Mouse (Mus musculus): Measurements from ENCODE around the gene Cela2a. TPM values are rescaled to one million over a fixed set of nuclear protein-coding genes. Genes with fewer than 3 reads are reported as not detected.

Gene Cela2a
- polyA plus RNA-seq, 1 experiment from 2014 or later, result not detected

GRCm38 (mm10) chr4:141831361-141831760, 5.4 kb upstream of the Cela2a start:
- no peak overlapping the region for H3K4me3 ChIP-seq (replicated peaks; ENCODE audit: low read length)
- no peak overlapping the region for H3K27ac ChIP-seq
- H3K9me3 ChIP-seq (ENCODE audit: control insufficient read depth, low read length), result no peaks in the 10 kb centered on the region
- no peak overlapping the region for H3K9ac ChIP-seq
- DNase-seq (ENCODE audit: low spot score) (no peak), ATAC-seq (ENCODE audit: low FRiP score) (no peak)
- H3K36me3 ChIP-seq (replicated peaks; ENCODE audit: control insufficient read depth, insufficient read depth), result no peaks in the 10 kb centered on the region
- H3K27me3 ChIP-seq (ENCODE audit: control insufficient read depth, insufficient read depth, low read length), result no peaks in the 10 kb centered on the region
- H3K4me2 ChIP-seq (replicated peaks), result no peak overlapping the region
- 75% methylated on average over 7 of the region's 7 CpGs for WGBS
- no peaks in the 10 kb centered on the region for H3K4me1 ChIP-seq (replicated peaks; ENCODE audit: control insufficient read depth, insufficient read depth, low read length)

DNA sequence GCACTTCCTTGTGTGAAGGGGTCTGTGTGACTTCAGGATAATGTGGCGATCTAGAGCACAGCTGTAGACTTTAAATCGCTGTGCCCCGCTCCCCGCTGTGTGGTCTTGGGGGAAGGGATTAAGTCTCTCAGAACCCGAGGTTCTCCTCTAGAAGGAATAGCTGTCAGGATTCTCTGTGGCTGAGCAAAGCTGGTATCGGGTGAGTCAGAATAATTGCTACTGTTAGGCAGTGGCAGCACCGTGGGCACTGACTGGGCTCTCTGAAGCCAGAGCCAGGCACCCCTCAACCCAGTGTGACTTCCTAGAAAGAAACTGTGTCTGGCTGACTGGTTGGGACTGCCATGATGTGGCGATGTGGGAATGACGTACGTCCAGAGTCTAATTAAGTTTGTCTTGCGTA, 4.4 kb upstream of the Cela2a start:
- no peak overlapping the region for H3K4me2 ChIP-seq (replicated peaks)
- H3K9ac ChIP-seq, result no peak overlapping the region
- H3K9me3 ChIP-seq (ENCODE audit: control insufficient read depth, low read length), result no peaks in the 10 kb centered on the region
- DNase-seq (ENCODE audit: low spot score) (no peak), ATAC-seq (ENCODE audit: low FRiP score) (no peak)
- no peaks in the 10 kb centered on the region for H3K4me1 ChIP-seq (replicated peaks; ENCODE audit: control insufficient read depth, insufficient read depth, low read length)
- H3K27me3 ChIP-seq (ENCODE audit: control insufficient read depth, insufficient read depth, low read length), result no peaks in the 10 kb centered on the region
- no peak overlapping the region for H3K4me3 ChIP-seq (replicated peaks; ENCODE audit: low read length)
- WGBS, result 53% methylated on average over 11 of the region's 11 CpGs
- no peaks in the 10 kb centered on the region for H3K36me3 ChIP-seq (replicated peaks; ENCODE audit: control insufficient read depth, insufficient read depth)
- no peak overlapping the region for H3K27ac ChIP-seq

DNA sequence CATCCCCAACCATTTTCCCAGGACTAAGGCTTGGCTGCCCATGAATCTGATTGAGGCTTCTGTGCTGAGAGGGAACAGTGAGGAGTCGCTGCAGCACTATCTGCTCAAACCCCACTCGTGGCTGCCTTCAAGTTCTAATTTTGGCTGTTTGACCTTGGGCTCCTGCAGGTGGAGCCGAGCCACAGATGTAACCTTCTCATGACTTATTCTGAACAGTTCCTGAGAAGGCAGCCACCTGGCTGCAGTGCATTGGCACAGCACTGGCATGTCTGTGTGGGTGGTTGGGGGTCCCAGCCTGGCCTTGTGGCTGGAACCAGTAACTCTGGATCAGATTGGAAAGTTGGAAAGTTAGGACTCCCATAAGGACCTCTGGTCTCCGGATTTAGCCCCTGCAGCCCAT, 2.2 kb upstream of the Cela2a start:
- Histone ChIP-seq H3K36me3 (replicated peaks; ENCODE audit: control insufficient read depth, insufficient read depth) (no peaks in the 10 kb centered on the region), H3K4me2 (replicated peaks) (no peak overlapping the region), H3K9me3 (ENCODE audit: control insufficient read depth, low read length) (no peaks in the 10 kb centered on the region), H3K9ac (no peak overlapping the region), H3K27ac (no peak overlapping the region), H3K27me3 (ENCODE audit: control insufficient read depth, insufficient read depth, low read length) (no peaks in the 10 kb centered on the region), H3K4me1 (replicated peaks; ENCODE audit: control insufficient read depth, insufficient read depth, low read length) (no peaks in the 10 kb centered on the region), H3K4me3 (replicated peaks; ENCODE audit: low read length) (no peak overlapping the region)
- DNase-seq (ENCODE audit: low spot score) (no peak), ATAC-seq (ENCODE audit: low FRiP score) (no peak)
- 76% methylated on average over 4 of the region's 4 CpGs for WGBS

- H3K4me3 ChIP-seq (replicated peaks; ENCODE audit: low read length), result no peak overlapping the region
- 93% methylated on average over 2 of the region's 2 CpGs for WGBS
- H3K27ac ChIP-seq, result no peak overlapping the region
- ATAC-seq (ENCODE audit: low FRiP score) (no peak), DNase-seq (ENCODE audit: low spot score) (no peak)
- H3K9ac ChIP-seq, result no peak overlapping the region
- H3K4me1 ChIP-seq (replicated peaks; ENCODE audit: control insufficient read depth, insufficient read depth, low read length), result no peaks in the 10 kb centered on the region
- H3K27me3 ChIP-seq (ENCODE audit: control insufficient read depth, insufficient read depth, low read length), result no peaks in the 10 kb centered on the region
- H3K9me3 ChIP-seq (ENCODE audit: control insufficient read depth, low read length), result no peaks in the 10 kb centered on the region
- no peak overlapping the region for H3K4me2 ChIP-seq (replicated peaks)
- H3K36me3 ChIP-seq (replicated peaks; ENCODE audit: control insufficient read depth, insufficient read depth), result no peaks in the 10 kb centered on the region
These were observed 1.4 kb upstream of the Cela2a start for GRCm38 (mm10) chr4:141827401-141827800.

GRCm38 (mm10) chr4:141822979-141823378, 3.0 kb downstream of the Cela2a start:
- Histone ChIP-seq H3K27me3 (ENCODE audit: control insufficient read depth, insufficient read depth, low read length) (no peaks in the 10 kb centered on the region), H3K9ac (no peak overlapping the region), H3K9me3 (ENCODE audit: control insufficient read depth, low read length) (no peaks in the 10 kb centered on the region), H3K4me1 (replicated peaks; ENCODE audit: control insufficient read depth, insufficient read depth, low read length) (no peaks in the 10 kb centered on the region), H3K4me3 (replicated peaks; ENCODE audit: low read length) (no peak overlapping the region), H3K4me2 (replicated peaks) (no peak overlapping the region), H3K36me3 (replicated peaks; ENCODE audit: control insufficient read depth, insufficient read depth) (no peaks in the 10 kb centered on the region), H3K27ac (no peak overlapping the region)
- WGBS, result 62% methylated on average over 3 of the region's 3 CpGs
- ATAC-seq (ENCODE audit: low FRiP score) (no peak), DNase-seq (ENCODE audit: low spot score) (no peak)

GRCm38 (mm10) chr4:141822089-141822488, 3.9 kb downstream of the Cela2a start:
- no peak overlapping the region for H3K4me2 ChIP-seq (replicated peaks)
- H3K27ac ChIP-seq, result no peak overlapping the region
- no peak for ATAC-seq (ENCODE audit: low FRiP score)
- H3K27me3 ChIP-seq (ENCODE audit: control insufficient read depth, insufficient read depth, low read length), result no peaks in the 10 kb centered on the region
- H3K9me3 ChIP-seq (ENCODE audit: control insufficient read depth, low read length), result no peaks in the 10 kb centered on the region
- DNase-seq (ENCODE audit: low spot score), result no peak
- no peaks in the 10 kb centered on the region for H3K36me3 ChIP-seq (replicated peaks; ENCODE audit: control insufficient read depth, insufficient read depth)
- no peak overlapping the region for H3K4me3 ChIP-seq (replicated peaks; ENCODE audit: low read length)
- H3K4me1 ChIP-seq (replicated peaks; ENCODE audit: control insufficient read depth, insufficient read depth, low read length), result no peaks in the 10 kb centered on the region
- H3K9ac ChIP-seq, result no peak overlapping the region
- WGBS, result 77% methylated on average over 10 of the region's 10 CpGs

GRCm38 (mm10) chr4:141821178-141821577, 4.8 kb downstream of the Cela2a start:
- H3K27me3 ChIP-seq (ENCODE audit: control insufficient read depth, insufficient read depth, low read length), result no peaks in the 10 kb centered on the region
- no peak overlapping the region for H3K27ac ChIP-seq
- no peaks in the 10 kb centered on the region for H3K4me1 ChIP-seq (replicated peaks; ENCODE audit: control insufficient read depth, insufficient read depth, low read length)
- DNase-seq (ENCODE audit: low spot score), result no peak
- H3K4me3 ChIP-seq (replicated peaks; ENCODE audit: low read length), result no peak overlapping the region
- WGBS, result 81% methylated on average over 3 of the region's 3 CpGs
- ATAC-seq (ENCODE audit: low FRiP score), result no peak
- H3K9ac ChIP-seq, result no peak overlapping the region
- no peaks in the 10 kb centered on the region for H3K36me3 ChIP-seq (replicated peaks; ENCODE audit: control insufficient read depth, insufficient read depth)
- H3K4me2 ChIP-seq (replicated peaks), result no peak overlapping the region
- no peaks in the 10 kb centered on the region for H3K9me3 ChIP-seq (ENCODE audit: control insufficient read depth, low read length)

GRCm38 (mm10) chr4:141819316-141819715, 6.6 kb downstream of the Cela2a start:
- no peaks in the 10 kb centered on the region for H3K27me3 ChIP-seq (ENCODE audit: control insufficient read depth, insufficient read depth, low read length)
- no peak overlapping the region for H3K9ac ChIP-seq
- no peak overlapping the region for H3K4me3 ChIP-seq (replicated peaks; ENCODE audit: low read length)
- H3K4me2 ChIP-seq (replicated peaks), result no peak overlapping the region
- no peaks in the 10 kb centered on the region for H3K9me3 ChIP-seq (ENCODE audit: control insufficient read depth, low read length)
- H3K27ac ChIP-seq, result no peak overlapping the region
- no peaks in the 10 kb centered on the region for H3K4me1 ChIP-seq (replicated peaks; ENCODE audit: control insufficient read depth, insufficient read depth, low read length)
- 94% methylated on average over 7 of the region's 7 CpGs for WGBS
- no peak for ATAC-seq (ENCODE audit: low FRiP score)
- peaks cover 9% of the 10 kb centered on the region; the same call in 1 of the 2 replicates for H3K36me3 ChIP-seq (replicated peaks; ENCODE audit: control insufficient read depth, insufficient read depth)
- DNase-seq (ENCODE audit: low spot score), result no peak

- no peak overlapping the region for H3K9ac ChIP-seq
- no peak overlapping the region for H3K4me3 ChIP-seq (replicated peaks; ENCODE audit: low read length)
- DNase-seq (ENCODE audit: low spot score), result no peak
- no peak overlapping the region for H3K4me2 ChIP-seq (replicated peaks)
- no peaks in the 10 kb centered on the region for H3K9me3 ChIP-seq (ENCODE audit: control insufficient read depth, low read length)
- H3K27me3 ChIP-seq (ENCODE audit: control insufficient read depth, insufficient read depth, low read length), result no peaks in the 10 kb centered on the region
- no peak for ATAC-seq (ENCODE audit: low FRiP score)
- H3K4me1 ChIP-seq (replicated peaks; ENCODE audit: control insufficient read depth, insufficient read depth, low read length), result no peaks in the 10 kb centered on the region
- peaks cover 11% of the 10 kb centered on the region; the same call in 1 of the 2 replicates for H3K36me3 ChIP-seq (replicated peaks; ENCODE audit: control insufficient read depth, insufficient read depth)
- 94% methylated on average over 13 of the region's 13 CpGs for WGBS
- no peak overlapping the region for H3K27ac ChIP-seq
These were observed 7.1 kb downstream of the Cela2a start for GRCm38 (mm10) chr4:141818861-141819260.

DNA sequence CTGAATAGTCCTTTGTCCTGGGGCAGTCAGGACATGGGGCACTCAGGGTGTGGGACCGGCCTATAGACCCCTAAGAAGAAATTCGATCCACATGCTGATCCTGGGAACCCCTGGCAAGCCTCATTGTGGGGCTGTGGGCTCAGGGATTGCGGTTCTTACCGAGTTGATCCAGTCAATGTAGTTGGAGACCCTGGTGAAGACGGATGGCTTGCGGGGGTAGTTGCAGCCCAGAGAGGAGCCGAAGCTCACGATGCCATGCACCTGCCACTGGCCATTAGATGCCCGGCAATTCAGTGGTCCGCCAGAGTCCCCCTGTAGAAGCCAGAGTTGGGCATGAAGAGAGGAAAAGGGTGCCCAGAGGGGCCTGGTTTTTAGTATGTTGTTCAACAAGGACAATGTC, 8.3 kb downstream of the Cela2a start:
- Histone ChIP-seq H3K4me1 (replicated peaks; ENCODE audit: control insufficient read depth, insufficient read depth, low read length) (no peaks in the 10 kb centered on the region), H3K4me2 (replicated peaks) (no peak overlapping the region), H3K9me3 (ENCODE audit: control insufficient read depth, low read length) (no peaks in the 10 kb centered on the region), H3K27ac (no peak overlapping the region), H3K36me3 (replicated peaks; ENCODE audit: control insufficient read depth, insufficient read depth) (peaks cover 23% of the 10 kb centered on the region), H3K9ac (no peak overlapping the region), H3K4me3 (replicated peaks; ENCODE audit: low read length) (no peak overlapping the region), H3K27me3 (ENCODE audit: control insufficient read depth, insufficient read depth, low read length) (no peaks in the 10 kb centered on the region)
- ATAC-seq (ENCODE audit: low FRiP score), result no peak
- no peak for DNase-seq (ENCODE audit: low spot score)
- WGBS, result 62% methylated on average over 10 of the region's 10 CpGs

Data from hindbrain, embryonic 14.5 days (tissue).